Mouse (Mus musculus): ENCODE measurements at regions not wholly inside any gene's neighbourhood (a gene's known extent, or its start where the extent isn't known, plus 50 kb on each side); places are given as distances from the start of the nearest gene placed in this dataset.
A peak's percentile ranks its signal among the peaks of the same experiment; 100 is the strongest.

- Histone ChIP-seq H3K36me3 (no peaks in the 10 kb centered on the region), H3K27ac (replicated peaks) (no peak overlapping the region), H3K27me3 (no peaks in the 10 kb centered on the region), H3K4me2 (replicated peaks) (no peak overlapping the region), H3K9ac (replicated peaks) (no peak overlapping the region), H3K4me3 (no peak overlapping the region), H3K9me3 (no peaks in the 10 kb centered on the region), H3K4me1 (no peaks in the 10 kb centered on the region)
- WGBS = 84% methylated on average over 2 of the region's 2 CpGs
- no peak for ATAC-seq (replicated peaks)
Measured at GRCm38 (mm10) chr3:149484319-149484718, 494.0 kb upstream of the Adgrl2 start.

GRCm38 (mm10) chr3:149476151-149476550 is 485.8 kb upstream of the Adgrl2 start:
- no peaks in the 10 kb centered on the region for H3K4me1 ChIP-seq
- 90% methylated on average over 2 of the region's 2 CpGs for WGBS
- H3K27me3 ChIP-seq = no peaks in the 10 kb centered on the region
- H3K27ac ChIP-seq (replicated peaks) = no peak overlapping the region
- H3K9ac ChIP-seq (replicated peaks) = no peak overlapping the region
- H3K4me2 ChIP-seq (replicated peaks) = no peak overlapping the region
- H3K4me3 ChIP-seq = no peak overlapping the region
- no peak for ATAC-seq (replicated peaks)
- no peaks in the 10 kb centered on the region for H3K36me3 ChIP-seq
- no peaks in the 10 kb centered on the region for H3K9me3 ChIP-seq

- H3K27me3 ChIP-seq = no peaks in the 10 kb centered on the region
- 93% methylated on average over 5 of the region's 5 CpGs for WGBS
- no peak overlapping the region for H3K4me2 ChIP-seq (replicated peaks)
- no peak overlapping the region for H3K4me3 ChIP-seq
- H3K9me3 ChIP-seq = no peaks in the 10 kb centered on the region
- H3K9ac ChIP-seq (replicated peaks) = no peak overlapping the region
- H3K27ac ChIP-seq (replicated peaks) = no peak overlapping the region
- no peaks in the 10 kb centered on the region for H3K4me1 ChIP-seq
- H3K36me3 ChIP-seq = no peaks in the 10 kb centered on the region
- ATAC-seq (replicated peaks) = no peak
Measured at GRCm38 (mm10) chr3:149466973-149467372, 476.6 kb upstream of the Adgrl2 start.

- Histone ChIP-seq H3K9me3 (no peaks in the 10 kb centered on the region), H3K4me1 (no peaks in the 10 kb centered on the region), H3K4me2 (replicated peaks) (no peak overlapping the region), H3K27ac (replicated peaks) (no peak overlapping the region), H3K36me3 (no peaks in the 10 kb centered on the region), H3K4me3 (no peak overlapping the region), H3K9ac (replicated peaks) (no peak overlapping the region), H3K27me3 (no peaks in the 10 kb centered on the region)
- ATAC-seq (replicated peaks) = no peak
- WGBS = 95% methylated on average over 5 of the region's 5 CpGs
Measured at GRCm38 (mm10) chr3:149464603-149465002, 474.2 kb upstream of the Adgrl2 start.

GRCm38 (mm10) chr3:149462121-149462541 is 471.8 kb upstream of the Adgrl2 start:
- no peak for ATAC-seq (replicated peaks)

GRCm38 (mm10) chr3:149461613-149462012 is 471.3 kb upstream of the Adgrl2 start:
- no peak for ATAC-seq (replicated peaks)
- Histone ChIP-seq H3K4me3 (no peak overlapping the region), H3K4me1 (no peaks in the 10 kb centered on the region), H3K27ac (replicated peaks) (no peak overlapping the region), H3K9ac (replicated peaks) (no peak overlapping the region), H3K36me3 (no peaks in the 10 kb centered on the region), H3K9me3 (no peaks in the 10 kb centered on the region), H3K27me3 (no peaks in the 10 kb centered on the region), H3K4me2 (replicated peaks) (no peak overlapping the region)
- 94% methylated on average over 2 of the region's 2 CpGs for WGBS

More at GRCm38 (mm10) chr3:149462121-149462541, 471.8 kb upstream of the Adgrl2 start:
- H3K36me3 ChIP-seq = no peaks in the 10 kb centered on the region
- WGBS = 49% methylated on average over 2 of the region's 2 CpGs
- no peaks in the 10 kb centered on the region for H3K9me3 ChIP-seq
- H3K27me3 ChIP-seq = no peaks in the 10 kb centered on the region
- no peak overlapping the region for H3K4me3 ChIP-seq
- no peak overlapping the region for H3K9ac ChIP-seq (replicated peaks)
- no peaks in the 10 kb centered on the region for H3K4me1 ChIP-seq
- no peak overlapping the region for H3K27ac ChIP-seq (replicated peaks)
- H3K4me2 ChIP-seq (replicated peaks) = no peak overlapping the region

- peaks cover 9% of the 10 kb centered on the region for H3K4me1 ChIP-seq
- 53% methylated on average over 3 of the region's 3 CpGs for WGBS
- H3K9me3 ChIP-seq = no peaks in the 10 kb centered on the region
- H3K36me3 ChIP-seq = no peaks in the 10 kb centered on the region
- H3K27me3 ChIP-seq = peaks cover 5% of the 10 kb centered on the region; the same call in 1 of the 2 replicates
- no peak overlapping the region for H3K4me2 ChIP-seq (replicated peaks)
- ATAC-seq (replicated peaks) = no peak
- no peak overlapping the region for H3K4me3 ChIP-seq
- H3K9ac ChIP-seq (replicated peaks) = no peak overlapping the region
- no peak overlapping the region for H3K27ac ChIP-seq (replicated peaks)
Measured at GRCm38 (mm10) chr3:149449376-149449775, 459.0 kb upstream of the Adgrl2 start.

- ATAC-seq (replicated peaks) = no peak
- H3K36me3 ChIP-seq = no peaks in the 10 kb centered on the region
- H3K4me2 ChIP-seq (replicated peaks) = no peak overlapping the region
- 67% methylated on average over 6 of the region's 6 CpGs for WGBS
- H3K27me3 ChIP-seq = peaks cover 5% of the 10 kb centered on the region; the same call in 1 of the 2 replicates
- peaks cover 9% of the 10 kb centered on the region for H3K4me1 ChIP-seq
- H3K4me3 ChIP-seq = no peak overlapping the region
- H3K27ac ChIP-seq (replicated peaks) = no peak overlapping the region
- H3K9me3 ChIP-seq = no peaks in the 10 kb centered on the region
- no peak overlapping the region for H3K9ac ChIP-seq (replicated peaks)
Measured at GRCm38 (mm10) chr3:149445991-149446564, 455.7 kb upstream of the Adgrl2 start.

- ATAC-seq (replicated peaks) = peak; percentile 87
- no peaks in the 10 kb centered on the region for H3K36me3 ChIP-seq
- WGBS = 5% methylated on average over 15 of the region's 15 CpGs
- H3K4me3 ChIP-seq = peak overlapping the region; percentile 43
- H3K27ac ChIP-seq (replicated peaks) = peak overlapping the region; percentile 48; the same call in 1 of the 2 replicates
- H3K9ac ChIP-seq (replicated peaks) = peak overlapping the region; percentile 57
- H3K27me3 ChIP-seq = peaks cover 5% of the 10 kb centered on the region; the same call in 1 of the 2 replicates
- H3K4me2 ChIP-seq (replicated peaks) = peak overlapping the region; percentile 46
- peaks cover 9% of the 10 kb centered on the region for H3K4me1 ChIP-seq
- no peaks in the 10 kb centered on the region for H3K9me3 ChIP-seq
Measured at GRCm38 (mm10) chr3:149444854-149445577, 454.7 kb upstream of the Adgrl2 start.

GRCm38 (mm10) chr3:149444377-149444776 is 454.0 kb upstream of the Adgrl2 start:
- peaks cover 9% of the 10 kb centered on the region for H3K4me1 ChIP-seq
- no peak for ATAC-seq (replicated peaks)
- peaks cover 5% of the 10 kb centered on the region; the same call in 1 of the 2 replicates for H3K27me3 ChIP-seq
- no peaks in the 10 kb centered on the region for H3K36me3 ChIP-seq
- peak overlapping the region; percentile 46 for H3K4me2 ChIP-seq (replicated peaks)
- peak overlapping the region; percentile 57; the same call in 1 of the 2 replicates for H3K9ac ChIP-seq (replicated peaks)
- peak overlapping the region; percentile 43 for H3K4me3 ChIP-seq
- H3K9me3 ChIP-seq = no peaks in the 10 kb centered on the region
- 33% methylated on average over 8 of the region's 8 CpGs for WGBS
- H3K27ac ChIP-seq (replicated peaks) = no peak overlapping the region

GRCm38 (mm10) chr3:149441227-149441626 is 450.9 kb upstream of the Adgrl2 start:
- Histone ChIP-seq H3K27ac (replicated peaks) (no peak overlapping the region), H3K4me1 (peaks cover 9% of the 10 kb centered on the region), H3K4me3 (no peak overlapping the region), H3K9me3 (no peaks in the 10 kb centered on the region), H3K9ac (replicated peaks) (no peak overlapping the region), H3K4me2 (replicated peaks) (no peak overlapping the region), H3K36me3 (no peaks in the 10 kb centered on the region), H3K27me3 (peaks cover 4% of the 10 kb centered on the region; the same call in 1 of the 2 replicates)
- ATAC-seq (replicated peaks) = no peak

- no peak overlapping the region for H3K4me2 ChIP-seq (replicated peaks)
- no peaks in the 10 kb centered on the region for H3K9me3 ChIP-seq
- no peak overlapping the region for H3K4me3 ChIP-seq
- H3K9ac ChIP-seq (replicated peaks) = no peak overlapping the region
- no peak overlapping the region for H3K27ac ChIP-seq (replicated peaks)
- H3K36me3 ChIP-seq = no peaks in the 10 kb centered on the region
- 83% methylated on average over 8 of the region's 8 CpGs for WGBS
- no peaks in the 10 kb centered on the region for H3K27me3 ChIP-seq
- no peaks in the 10 kb centered on the region for H3K4me1 ChIP-seq
- ATAC-seq (replicated peaks) = no peak
Measured at GRCm38 (mm10) chr3:149437763-149438162, 447.4 kb upstream of the Adgrl2 start.
